ENCODE assay signal across 24 mouse cellular contexts in genomic region chr11:57306892-57307291, GRCm38 (mm10).
DNase-seq lines count a peak whose midpoint lies in the region; ATAC-seq and TF ChIP-seq lines count a peak whose summit lies in the region.
"Had no signal": no experiment of that assay in that cellular context is flagged by ENCODE, and none has a peak within 500 bp of the region (broad histone marks: within the 10 kb centered on the region; RNA-seq: fewer than 3 reads in every experiment).

No protein-coding gene starts in this region.

- POLR2A ChIA-PET in Patski (lab: Charles Lee): interaction anchor here (0.5 kb wide), 1 partner anchor 423 kb away, joined by 3 read pairs; no protein-coding TSS in a partner anchor

- DNase-seq in heart, adult 11 months: peak; percentile 88
- DNase-seq in heart, postnatal 14 days: no peak
- peak; percentile 9 to 18 for DNase-seq in heart, postnatal 10 days
- no peak for DNase-seq in heart, postnatal 36 days
- DNase-seq in Patski (ENCODE audit: low read depth, low spot score): peak; percentile 9
- DNase-seq in adrenal gland, postnatal 36 days: peak; percentile 3 to 7
- no peak for DNase-seq in lung, postnatal 14 days
- DNase-seq: cerebellum, adult 8-10 months; cerebellum, postnatal 25 days; gastrocnemius, postnatal 10 days; kidney, postnatal 25 days; liver, embryonic 13.5 days; lung, adult 18-20 months; lung, postnatal 10 days; midbrain, embryonic 14.5 days; thymus, postnatal 4 days had no signal

- peak; percentile 46 for ATAC-seq in Patski
- ATAC-seq: CD4-positive, CD25-positive, alpha-beta regulatory T cell, adult 4 months; forebrain, embryonic 13.5 days; hindbrain, postnatal 0 days; intestine, embryonic 15.5 days had no signal

- TF ChIP-seq CTCF in Patski (IDR thresholded peaks at IDR 0.05): no peak

- CTCF ChIA-PET in Patski (lab: Charles Lee): interaction anchor here (1.2 kb wide), 1 partner anchor 14 kb away, joined by 3 read pairs; no protein-coding TSS in a partner anchor

- H3K27me3 ChIP-seq in Patski: no peaks in the 10 kb centered on the region
- H3K27me3 ChIP-seq: embryonic facial prominence, embryonic 15.5 days; forebrain, embryonic 13.5 days; heart, embryonic 13.5 days; hindbrain, embryonic 12.5 days; intestine, embryonic 15.5 days; limb, embryonic 15.5 days; liver, embryonic 13.5 days had no signal

- in situ Hi-C loops in Patski (cut with MboI; ENCODE audit: low pct_unique_long_range_greater_than_20kb): loop anchor here (25.0 kb wide), 1 partner anchor 1145 kb away; no protein-coding TSS in a partner anchor

- intact Hi-C loops in heart, postnatal 14 days (cut with DNase I): no loop called here
- intact Hi-C loops in heart, postnatal 10 days (cut with DNase I): no loop called here
- intact Hi-C loops in heart, postnatal 36 days (cut with DNase I): no loop called here

Comparison
In these comparisons a context has a peak if more than half of its experiments do, and no peak if none do; other contexts are left out.
1. DNase-seq: peak in heart, adult 11 months (single experiment), heart, postnatal 10 days (2 of 2), Patski (single experiment) and adrenal gland, postnatal 36 days (2 of 2); none in heart, postnatal 14 days (0 of 2), heart, postnatal 36 days (0 of 2) and lung, postnatal 14 days (single experiment).